Mouse (Mus musculus) E14TG2a.4 (cell line): ENCODE data around the gene Depp1.
"Not testable (repeated sequence)": the region's sequence is repeated elsewhere in the genome, so short reads cannot be mapped to it uniquely, and the experiment has no call there.

ENCODE experiments used
- H3K27me3 ChIP-seq: 2 replicates; pipeline ENCODE4 v1.6.1; 2014; ENCODE audit warnings: low read length, control low read depth; ENCODE audit not compliant: insufficient read depth
- H3K36me3 ChIP-seq: 2 replicates; pipeline ENCODE4 v1.6.1; 2014; ENCODE audit warnings: low read length, control low read depth; ENCODE audit not compliant: insufficient read depth
- H3K4me1 ChIP-seq: replicated peaks from 2 replicates; pipeline ENCODE4 v1.6.1; 2014; ENCODE audit warnings: low read depth, low read length, control low read depth
- H3K4me3 ChIP-seq: replicated peaks from 2 replicates; pipeline ENCODE4 v1.5.1; 2014; ENCODE audit warnings: mild to moderate bottlenecking, low read length
- H3K9me3 ChIP-seq: 2 replicates; pipeline ENCODE4 v1.6.1; 2014; ENCODE audit warnings: low read length, control low read depth
- CTCF ChIP-seq: conservative IDR thresholded peaks from 2 replicates; pipeline ENCODE4 v1.5.1; 2014; ENCODE audit warnings: low read length
- NANOG ChIP-seq: IDR thresholded peaks from 2 replicates; pipeline ENCODE4 v1.6.1; 2014; ENCODE audit warnings: borderline replicate concordance, low read length, mixed read lengths
- POU5F1 ChIP-seq: IDR thresholded peaks from 2 replicates; pipeline ENCODE4 v1.6.1; 2014; ENCODE audit warnings: low read length, borderline replicate concordance

Depp1 gene

DNA sequence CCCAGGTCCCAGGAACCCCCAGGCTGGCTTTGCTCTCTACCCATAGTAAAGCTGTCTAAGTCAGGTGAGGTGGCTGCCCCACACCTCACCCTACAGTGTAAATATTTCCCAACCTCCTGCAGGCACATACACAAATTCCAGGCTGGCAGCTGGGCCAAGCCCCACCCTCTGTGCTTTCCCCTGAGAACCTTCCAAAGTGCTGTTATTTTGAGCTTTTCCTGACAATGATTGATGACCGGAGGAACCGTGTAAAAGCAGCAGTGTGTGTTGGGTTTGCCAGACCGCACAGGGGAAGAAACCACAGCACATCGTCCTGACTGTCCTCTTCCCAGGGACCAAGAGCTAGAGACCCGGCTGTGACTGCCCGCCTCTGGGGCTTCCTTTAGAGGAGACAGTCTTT lies at the start of gene Depp1:
Gene Depp1, plus strand, starts transcription at position 204 of the 400 bp plus-strand sequence.
- Histone ChIP-seq H3K4me3 (no peak within 1 kb of the TSS), H3K36me3 (no peaks in the 10 kb centered on the region), H3K9me3 (peaks cover 16% of the 10 kb centered on the region), H3K27me3 (no peaks in the 10 kb centered on the region), H3K4me1 (peaks cover 4% of the 10 kb centered on the region; the same call in 1 of the 2 replicates)
- TF ChIP-seq NANOG (no peak), POU5F1 (no peak), CTCF (no peak)

DNA sequence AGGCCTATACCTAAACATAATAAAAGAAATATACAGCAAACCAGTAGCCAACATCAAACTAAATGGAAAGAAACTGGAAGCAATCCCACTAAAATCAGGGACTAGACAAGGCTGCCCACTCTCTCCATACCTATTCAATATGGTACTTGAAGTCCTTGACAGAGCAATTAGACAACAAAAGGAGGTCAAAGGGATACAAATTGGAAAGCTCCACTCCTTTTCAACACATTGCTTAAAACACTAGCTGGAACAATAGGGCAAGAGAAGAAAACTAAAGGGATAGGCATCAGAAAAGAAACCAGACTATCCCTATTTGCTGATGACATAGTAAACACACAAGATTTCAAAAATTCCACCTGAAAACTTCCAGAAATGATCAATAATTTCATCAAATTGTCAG lies 49.4 kb upstream of the Depp1 start:
- peak; percentile 91 for TF ChIP-seq NANOG

DNA sequence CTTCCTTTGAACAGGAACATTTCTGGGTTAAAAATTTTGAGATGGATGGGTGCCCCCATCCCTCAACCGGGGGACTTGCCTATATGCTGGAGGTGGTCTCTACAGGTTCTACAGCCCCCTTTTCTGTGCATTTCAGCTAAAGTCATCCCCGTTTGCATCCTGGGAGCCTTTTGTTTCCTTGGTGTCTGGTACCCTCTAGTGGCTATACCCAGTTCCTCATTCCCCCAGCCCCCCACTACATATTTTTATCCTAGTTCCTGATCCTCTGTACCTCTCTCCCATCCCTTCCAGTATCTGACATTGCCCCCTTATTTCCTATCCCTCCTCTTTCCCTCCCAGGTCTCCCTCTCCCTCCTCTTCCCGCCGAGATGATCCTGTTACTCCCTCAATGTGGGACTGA lies 43.2 kb upstream of the Depp1 start:
- Histone ChIP-seq H3K9me3 (no peaks in the 10 kb centered on the region), H3K4me1 (no peaks in the 10 kb centered on the region), H3K36me3 (no peaks in the 10 kb centered on the region), H3K4me3 (no peak overlapping the region), H3K27me3 (no peaks in the 10 kb centered on the region)
- TF ChIP-seq CTCF, result peak; percentile 25; the same call in 1 of the 2 replicates
- no peak for TF ChIP-seq NANOG
- TF ChIP-seq POU5F1, result no peak

More for the DNA sequence above, 49.4 kb upstream of the Depp1 start:
- not testable (repeated sequence) for H3K4me3 ChIP-seq, H3K9me3 ChIP-seq, H3K4me1 ChIP-seq, H3K36me3 ChIP-seq, H3K27me3 ChIP-seq

DNA sequence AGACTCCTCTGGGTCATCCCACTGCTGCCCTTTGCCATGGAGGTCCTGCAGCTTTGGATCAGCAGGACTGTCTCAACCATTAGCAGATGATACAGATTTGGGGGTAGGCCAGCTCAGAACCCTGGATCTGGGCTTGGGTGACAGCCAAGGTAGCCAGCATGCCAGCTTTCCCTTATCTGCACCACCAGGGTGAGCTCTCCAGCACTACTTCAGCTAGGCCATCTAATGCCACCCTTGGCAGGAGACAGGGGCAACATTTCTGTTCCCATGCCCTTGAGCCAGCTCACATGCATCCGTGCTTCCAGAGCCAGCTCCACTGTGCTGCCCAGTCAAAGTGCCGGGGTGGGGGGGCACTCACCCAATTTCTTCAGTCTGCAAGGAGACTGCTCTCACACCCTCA lies 34.7 kb upstream of the Depp1 start:
- H3K36me3 ChIP-seq, result no peaks in the 10 kb centered on the region
- H3K9me3 ChIP-seq, result no peaks in the 10 kb centered on the region
- no peaks in the 10 kb centered on the region for H3K4me1 ChIP-seq
- TF ChIP-seq CTCF, result no peak
- H3K4me3 ChIP-seq, result no peak overlapping the region
- H3K27me3 ChIP-seq, result peaks cover 8% of the 10 kb centered on the region; the same call in 1 of the 2 replicates

DNA sequence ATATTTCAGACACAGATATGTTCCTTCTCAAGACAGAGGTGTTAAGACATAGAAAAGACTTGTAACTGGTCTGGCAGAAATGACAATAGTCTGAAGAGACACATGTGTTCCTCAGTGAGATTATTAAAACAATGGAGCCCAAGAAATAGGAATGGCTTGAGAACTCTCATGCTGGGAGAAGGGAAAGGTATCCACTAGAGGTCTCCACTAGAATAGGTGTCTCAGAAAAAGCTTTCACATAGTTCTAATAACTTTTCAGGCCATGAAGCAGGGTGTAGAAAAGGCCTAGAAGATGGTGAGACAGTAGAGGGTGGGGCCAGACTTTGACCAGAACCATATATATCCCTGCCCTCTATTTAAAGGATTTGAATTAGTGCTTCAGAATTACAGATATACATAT lies 32.3 kb upstream of the Depp1 start:
- H3K9me3 ChIP-seq, result no peaks in the 10 kb centered on the region
- H3K36me3 ChIP-seq, result no peaks in the 10 kb centered on the region
- H3K4me1 ChIP-seq, result 0 out of 2 replicates have a peak, but pooled peaks cover 3% of the 10 kb centered on the region
- no peak overlapping the region for H3K4me3 ChIP-seq
- no peak for TF ChIP-seq NANOG
- H3K27me3 ChIP-seq, result peaks cover 8% of the 10 kb centered on the region; the same call in 1 of the 2 replicates

DNA sequence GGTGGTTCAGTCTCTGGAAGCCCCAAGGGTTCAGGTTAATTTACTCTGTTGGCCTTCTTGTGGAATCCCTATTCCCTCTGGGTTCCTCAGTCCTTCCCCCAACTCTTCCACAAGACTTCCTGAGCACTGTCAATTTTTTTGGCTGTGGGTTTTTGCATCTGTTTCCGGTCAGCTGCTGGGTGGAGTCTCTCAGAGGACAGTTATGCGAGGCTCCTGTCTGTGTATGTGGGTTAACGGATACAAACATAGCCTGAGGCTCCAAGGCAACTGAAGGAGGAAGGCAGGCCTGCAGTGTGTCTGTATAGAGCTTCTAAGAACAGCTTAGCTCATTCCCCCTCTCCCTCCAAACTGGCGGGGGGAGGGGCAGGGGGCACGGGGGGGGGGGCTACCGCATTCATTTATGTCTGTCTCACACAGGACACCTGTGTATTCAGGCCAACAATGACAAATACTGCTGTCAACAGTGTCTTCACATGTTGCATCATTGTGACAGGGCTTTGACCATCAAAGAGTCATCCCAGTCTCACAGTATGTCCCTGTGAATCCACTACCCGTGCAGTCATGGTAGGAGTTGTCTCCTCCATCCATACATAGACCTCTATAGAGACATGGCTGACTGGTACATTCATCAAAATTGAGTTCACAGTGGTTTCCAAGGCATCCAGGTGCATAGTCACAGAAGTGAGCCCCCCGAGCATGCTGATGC lies 28.9 kb upstream of the Depp1 start:
- TF ChIP-seq NANOG (no peak), POU5F1 (no peak), CTCF (no peak)
- no peaks in the 10 kb centered on the region for H3K27me3 ChIP-seq
- H3K4me1 ChIP-seq, result 0 out of 2 replicates have a peak, but pooled peaks cover 3% of the 10 kb centered on the region
- peaks cover 15% of the 10 kb centered on the region for H3K36me3 ChIP-seq
- no peaks in the 10 kb centered on the region for H3K9me3 ChIP-seq
- H3K4me3 ChIP-seq, result no peak overlapping the region

DNA sequence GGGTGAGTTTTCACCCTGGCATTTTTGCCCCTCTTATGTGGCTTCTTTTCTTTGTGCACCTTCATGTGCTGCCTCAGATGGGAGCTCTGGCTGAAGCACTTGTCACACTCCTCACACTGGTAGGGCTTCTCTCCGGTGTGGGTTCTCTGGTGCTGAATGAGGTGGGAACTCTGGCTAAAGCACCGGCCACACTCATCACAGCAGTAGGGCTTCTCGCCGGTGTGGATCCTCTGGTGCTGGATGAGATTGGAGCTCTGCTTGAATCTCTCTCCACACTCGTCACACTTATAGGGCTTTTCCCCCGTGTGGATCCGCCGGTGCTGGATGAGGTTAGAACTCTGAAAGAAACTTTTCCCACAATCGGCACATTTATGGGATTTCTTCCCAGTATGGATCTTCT lies 24.0 kb upstream of the Depp1 start:
- H3K4me3 ChIP-seq, H3K27me3 ChIP-seq, H3K9me3 ChIP-seq: not testable (repeated sequence)
- Histone ChIP-seq H3K36me3 (peaks cover 17% of the 10 kb centered on the region), H3K4me1 (peaks cover 24% of the 10 kb centered on the region)

DNA sequence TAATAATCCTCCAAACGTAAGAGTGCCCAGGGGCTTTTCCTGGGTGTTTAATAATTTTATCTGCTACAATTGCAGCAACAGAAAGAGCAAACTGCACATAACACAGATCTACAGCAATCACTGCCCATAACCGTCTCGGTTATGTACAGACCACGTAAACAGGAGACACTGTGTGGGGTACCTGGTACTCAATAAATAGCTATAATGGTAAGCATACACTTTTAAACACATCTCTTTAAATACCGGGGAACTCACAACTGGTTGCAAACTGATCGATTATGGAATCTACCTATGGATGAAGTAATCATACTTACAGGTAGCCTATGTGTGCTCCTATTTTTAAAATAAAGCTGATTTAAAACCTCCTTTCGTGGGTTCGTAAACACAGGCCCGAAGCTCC lies 22.3 kb upstream of the Depp1 start:
- TF ChIP-seq CTCF, result no peak
- H3K4me1 ChIP-seq, result peaks cover 24% of the 10 kb centered on the region
- no peaks in the 10 kb centered on the region for H3K9me3 ChIP-seq
- H3K36me3 ChIP-seq, result peaks cover 17% of the 10 kb centered on the region
- H3K27me3 ChIP-seq, result peaks cover 5% of the 10 kb centered on the region; the same call in 1 of the 2 replicates
- peak overlapping the region; percentile 83 for H3K4me3 ChIP-seq

DNA sequence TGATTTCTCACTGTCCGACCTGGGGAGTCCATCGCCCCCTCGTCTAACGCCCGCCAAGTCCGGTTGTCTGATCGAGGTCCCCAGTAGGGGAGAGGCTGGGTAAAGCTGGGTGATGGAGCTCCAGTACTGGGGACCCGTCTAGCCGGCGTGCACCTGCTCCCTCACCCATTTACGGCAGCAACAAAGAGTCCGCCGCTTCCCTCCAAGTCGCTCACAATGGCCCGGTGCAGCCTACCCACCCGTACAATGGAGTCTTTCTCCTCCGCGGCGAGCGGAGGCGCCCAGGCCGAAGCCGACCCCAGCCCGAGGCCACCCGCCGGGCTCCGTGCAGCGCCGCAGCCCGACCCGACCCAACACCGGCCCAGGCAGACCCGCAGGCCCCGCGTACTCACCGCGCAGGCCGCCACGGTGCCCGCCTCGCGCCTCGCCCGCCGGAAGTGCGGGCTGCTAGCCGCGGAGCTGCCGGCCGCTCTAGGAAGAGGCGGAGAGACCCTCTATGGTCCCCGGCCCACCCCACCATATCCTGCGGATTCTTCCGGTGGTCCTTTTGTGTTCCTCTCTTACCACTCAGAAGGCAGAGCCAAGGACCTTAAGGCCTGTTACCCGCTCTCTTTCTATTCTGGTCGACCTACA lies 21.8 kb upstream of the Depp1 start, which contains the start of gene Zfp422:
Gene Zfp422, minus strand, starts transcription at position 461 of the 633 bp plus-strand sequence.
- H3K9me3 ChIP-seq, result no peaks in the 10 kb centered on the region
- TF ChIP-seq POU5F1, result no peak
- peaks cover 17% of the 10 kb centered on the region for H3K36me3 ChIP-seq
- peak within 1 kb of the TSS; percentile 83 for H3K4me3 ChIP-seq
- peaks cover 24% of the 10 kb centered on the region for H3K4me1 ChIP-seq
- H3K27me3 ChIP-seq, result peaks cover 5% of the 10 kb centered on the region; the same call in 1 of the 2 replicates
